Mouse (Mus musculus) embryonic facial prominence, embryonic 15.5 days (tissue): ENCODE data around the gene B3galt1. TPM values are rescaled to one million over a fixed set of nuclear protein-coding genes. Genes with fewer than 3 reads are reported as not detected.

Source experiments
- ATAC-seq: fragments of 200-750 bp; cut with Nextera tagmentation; 2 replicates; pipeline ENCODE4 v1.8.0; 2017; ENCODE audit warnings: low read depth, moderate TSS enrichment; ENCODE audit not compliant: insufficient number of reproducible peaks, low FRiP score, low TSS enrichment
- H3K27ac ChIP-seq: fragments of 300-500 bp; sonication (generic); replicated peaks from 2 replicates; pipeline ENCODE4 v1.5.1; 2015; ENCODE audit warnings: mild to moderate bottlenecking, inconsistent platforms
- H3K27me3 ChIP-seq: fragments of 300-500 bp; sonication (generic); 2 replicates; pipeline ENCODE4 v1.6.1; 2015; ENCODE audit warnings: inconsistent platforms
- H3K36me3 ChIP-seq: fragments of 300-500 bp; sonication (generic); 2 replicates; pipeline ENCODE4 v1.6.1; 2015; ENCODE audit warnings: mild to moderate bottlenecking, inconsistent platforms
- H3K4me1 ChIP-seq: fragments of 300-500 bp; sonication (generic); 2 replicates; pipeline ENCODE4 v1.6.1; 2015; ENCODE audit warnings: inconsistent platforms
- H3K4me2 ChIP-seq: fragments of 300-500 bp; sonication (generic); replicated peaks from 2 replicates; pipeline ENCODE4 v1.6.1; 2015; ENCODE audit warnings: mild to moderate bottlenecking, inconsistent platforms
- H3K4me3 ChIP-seq: fragments of 300-500 bp; sonication (generic); replicated peaks from 2 replicates; pipeline ENCODE4 v1.5.1; 2015; ENCODE audit warnings: mild to moderate bottlenecking, inconsistent platforms
- H3K9ac ChIP-seq: fragments of 300-500 bp; sonication (generic); 2 replicates; pipeline ENCODE4 v1.6.1; 2015; ENCODE audit warnings: inconsistent platforms
- H3K9me3 ChIP-seq: fragments of 300-500 bp; sonication (generic); replicated peaks from 2 replicates; pipeline ENCODE4 v1.6.1; 2016; ENCODE audit warnings: inconsistent platforms
- WGBS: fragments of 180-500 bp; shearing (Covaris S2); methylation state at CpG from one replicate; pipeline ENCODE4 v1.1.7; 2015; 5-methylcytosine and 5-hydroxymethylcytosine counted together
- polyA plus RNA-seq: library from polyadenylated mRNA; unstranded; fragments of >200 nt; fragmentation: Nextera tagmentation; extraction: Ambion mirVana; gene quantifications from 2 replicates; pipeline ENCODE4 v1.2.1, GENCODE M21; 2015

B3galt1 gene
- polyA plus RNA-seq, 1 experiment from 2014 or later = 4.8 TPM

DNA sequence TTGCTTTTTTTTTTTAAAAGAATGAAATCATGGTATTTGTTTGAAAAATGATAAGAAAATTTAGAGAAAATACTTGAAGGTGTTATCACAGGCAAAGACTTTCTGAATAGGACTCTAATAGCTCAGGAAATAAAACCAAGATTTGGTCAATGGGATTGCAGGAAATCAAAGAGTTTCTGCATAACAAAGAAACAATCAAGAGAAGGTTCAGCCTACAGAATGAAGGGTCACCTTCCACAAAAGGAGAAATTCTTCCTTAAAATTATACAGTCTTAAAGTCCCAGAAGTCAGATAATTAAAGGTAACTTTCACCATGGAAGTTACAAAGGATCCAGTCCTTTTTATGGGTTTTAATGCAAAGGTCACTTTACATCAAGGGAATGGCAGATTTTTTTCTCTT is 24.7 kb downstream of the B3galt1 start:
- no peaks in the 10 kb centered on the region for H3K9me3 ChIP-seq
- H3K36me3 ChIP-seq = no peaks in the 10 kb centered on the region
- H3K4me2 ChIP-seq = no peak overlapping the region
- no peaks in the 10 kb centered on the region for H3K4me1 ChIP-seq
- no peak for ATAC-seq
- no peak overlapping the region for H3K27ac ChIP-seq
- no peak overlapping the region for H3K9ac ChIP-seq
- H3K27me3 ChIP-seq = no peaks in the 10 kb centered on the region
- no peak overlapping the region for H3K4me3 ChIP-seq

DNA sequence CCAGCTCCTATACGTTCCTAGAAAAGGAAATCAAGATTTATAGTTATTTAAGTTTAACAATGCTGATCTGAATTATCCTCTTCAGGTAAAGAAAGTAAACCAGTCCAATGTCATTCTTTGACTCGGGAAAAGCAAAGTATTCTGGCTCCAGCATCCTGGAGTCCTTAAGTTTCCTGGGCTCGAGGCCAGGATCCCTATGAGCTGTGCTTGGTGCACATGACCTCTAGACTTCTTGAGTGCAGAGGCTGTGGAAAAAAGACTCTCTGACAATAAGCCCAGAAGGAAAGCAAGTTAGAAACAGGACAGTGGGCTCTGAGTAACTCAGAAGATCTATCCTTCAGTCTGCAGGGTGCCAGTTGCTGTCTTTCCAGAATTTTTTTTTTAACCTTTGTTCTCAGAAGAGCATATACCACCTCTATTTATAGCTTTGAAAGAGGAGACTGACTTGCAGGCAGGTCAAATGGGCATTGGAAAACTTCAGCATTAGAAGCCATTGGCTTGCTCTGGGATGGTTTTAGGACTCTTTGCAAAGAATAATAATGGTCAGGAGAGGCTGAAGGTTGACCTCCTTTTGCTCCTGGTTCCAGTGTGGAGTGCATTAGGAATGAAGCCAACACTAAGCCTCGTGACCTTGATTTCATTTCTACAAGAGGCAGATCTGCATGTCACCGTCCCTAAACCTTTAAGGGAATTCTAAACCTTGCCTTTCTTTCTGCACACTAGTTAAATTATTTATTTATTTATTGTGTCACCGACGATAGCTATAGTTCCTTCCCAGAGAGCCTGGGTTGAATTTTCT is 26.4 kb downstream of the B3galt1 start:
- Histone ChIP-seq H3K27ac (no peak overlapping the region), H3K4me2 (no peak overlapping the region), H3K9ac (no peak overlapping the region), H3K4me3 (no peak overlapping the region), H3K4me1 (no peaks in the 10 kb centered on the region), H3K36me3 (no peaks in the 10 kb centered on the region), H3K9me3 (no peaks in the 10 kb centered on the region), H3K27me3 (no peaks in the 10 kb centered on the region)
- ATAC-seq = no peak
- WGBS = 75% methylated on average over 7 of the region's 7 CpGs

DNA sequence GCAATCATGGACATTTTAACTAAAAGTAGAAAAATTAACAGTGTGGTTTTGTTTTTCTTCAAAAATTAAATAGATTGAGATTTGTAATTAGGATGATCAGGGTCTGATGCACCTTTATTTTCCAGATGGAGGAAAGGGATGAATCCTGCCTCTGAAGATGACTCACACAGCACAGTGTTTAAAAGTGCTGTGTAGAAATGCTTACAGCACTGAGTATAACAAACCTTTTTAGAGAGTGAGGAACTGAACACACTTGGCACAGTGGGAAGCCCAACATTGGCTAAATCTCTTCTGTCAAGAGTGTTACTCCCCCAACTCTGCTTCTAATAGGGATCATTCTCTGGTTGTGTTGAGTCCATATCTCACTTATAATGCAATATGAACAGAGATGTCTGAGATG is 57.2 kb downstream of the B3galt1 start:
- Histone ChIP-seq H3K4me3 (no peak overlapping the region), H3K9ac (no peak overlapping the region), H3K4me1 (no peaks in the 10 kb centered on the region), H3K27ac (no peak overlapping the region), H3K27me3 (no peaks in the 10 kb centered on the region), H3K36me3 (no peaks in the 10 kb centered on the region), H3K9me3 (no peaks in the 10 kb centered on the region), H3K4me2 (no peak overlapping the region)
- ATAC-seq = no peak

DNA sequence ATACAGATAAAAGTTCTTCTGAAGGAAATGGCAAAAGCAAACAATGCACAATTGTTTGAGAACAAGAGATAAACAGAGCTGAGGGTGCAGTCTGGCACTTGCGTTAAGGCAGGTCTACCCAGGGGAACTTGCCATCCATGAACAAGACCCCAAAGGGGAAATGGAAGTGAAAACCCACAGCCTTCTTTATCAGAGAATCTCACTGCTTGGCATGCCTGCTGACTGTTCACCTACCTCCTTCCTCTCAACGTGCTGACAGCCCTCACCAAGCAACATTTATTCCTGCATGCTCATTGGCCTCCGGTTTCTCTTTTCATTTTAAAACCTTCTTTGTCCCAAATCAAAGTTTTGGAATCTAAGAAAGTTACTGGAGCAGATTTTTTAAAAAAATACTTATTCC is 62.0 kb downstream of the B3galt1 start:
- no peak for ATAC-seq
- Histone ChIP-seq H3K4me3 (no peak overlapping the region), H3K9me3 (no peaks in the 10 kb centered on the region), H3K27ac (no peak overlapping the region), H3K36me3 (no peaks in the 10 kb centered on the region), H3K9ac (no peak overlapping the region), H3K27me3 (no peaks in the 10 kb centered on the region), H3K4me2 (no peak overlapping the region), H3K4me1 (no peaks in the 10 kb centered on the region)
- WGBS = 57% methylated on average over 3 of the region's 3 CpGs

DNA sequence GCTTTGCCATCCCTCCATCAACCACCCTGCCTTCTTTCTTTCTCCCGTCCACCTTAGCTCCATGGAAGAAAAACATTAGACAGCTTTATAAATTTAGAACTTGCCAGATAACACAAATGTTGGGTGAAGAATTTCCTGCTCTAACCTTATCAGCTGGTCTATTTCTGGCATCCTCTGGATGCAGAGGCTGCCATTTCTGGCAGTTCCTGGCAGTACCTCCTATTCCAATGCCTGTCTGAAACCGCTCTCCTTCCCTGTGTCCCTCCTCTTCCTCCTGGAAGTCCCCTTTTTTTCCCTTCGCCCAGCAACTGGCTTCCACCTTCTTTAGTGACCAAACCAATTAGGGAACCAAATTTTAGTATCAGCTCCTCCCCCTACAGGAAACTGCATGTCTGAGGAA is 62.6 kb downstream of the B3galt1 start:
- Histone ChIP-seq H3K4me2 (no peak overlapping the region), H3K36me3 (no peaks in the 10 kb centered on the region), H3K9me3 (no peaks in the 10 kb centered on the region), H3K27me3 (no peaks in the 10 kb centered on the region), H3K4me1 (no peaks in the 10 kb centered on the region), H3K27ac (no peak overlapping the region), H3K4me3 (no peak overlapping the region), H3K9ac (no peak overlapping the region)
- WGBS = 76% methylated on average over 3 of the region's 3 CpGs
- ATAC-seq = no peak

DNA sequence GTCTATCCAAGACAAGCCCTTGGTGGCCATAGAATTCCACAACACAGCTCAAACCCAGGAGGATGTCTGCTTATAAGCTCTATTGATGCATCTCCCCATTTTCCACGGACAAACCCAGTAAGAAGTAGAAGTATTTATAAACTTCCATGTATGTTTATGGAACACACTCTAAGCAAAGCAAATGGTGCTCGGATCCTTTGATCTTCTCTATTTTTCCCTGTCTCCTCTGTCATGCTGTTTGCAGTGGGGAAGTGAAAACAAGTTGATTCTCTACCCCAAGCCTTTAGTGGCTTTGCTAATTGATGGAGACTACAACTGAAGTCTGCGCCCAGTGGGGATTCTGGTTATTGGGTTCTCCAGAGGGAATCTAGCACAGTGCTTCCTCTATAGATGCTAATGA is 89.2 kb downstream of the B3galt1 start:
- H3K4me2 ChIP-seq = no peak overlapping the region
- H3K36me3 ChIP-seq = no peaks in the 10 kb centered on the region
- H3K9me3 ChIP-seq = no peaks in the 10 kb centered on the region
- 66% methylated on average over 3 of the region's 3 CpGs for WGBS
- H3K27ac ChIP-seq = no peak overlapping the region
- no peaks in the 10 kb centered on the region for H3K27me3 ChIP-seq
- no peak overlapping the region for H3K9ac ChIP-seq
- no peaks in the 10 kb centered on the region for H3K4me1 ChIP-seq
- ATAC-seq = no peak
- no peak overlapping the region for H3K4me3 ChIP-seq

DNA sequence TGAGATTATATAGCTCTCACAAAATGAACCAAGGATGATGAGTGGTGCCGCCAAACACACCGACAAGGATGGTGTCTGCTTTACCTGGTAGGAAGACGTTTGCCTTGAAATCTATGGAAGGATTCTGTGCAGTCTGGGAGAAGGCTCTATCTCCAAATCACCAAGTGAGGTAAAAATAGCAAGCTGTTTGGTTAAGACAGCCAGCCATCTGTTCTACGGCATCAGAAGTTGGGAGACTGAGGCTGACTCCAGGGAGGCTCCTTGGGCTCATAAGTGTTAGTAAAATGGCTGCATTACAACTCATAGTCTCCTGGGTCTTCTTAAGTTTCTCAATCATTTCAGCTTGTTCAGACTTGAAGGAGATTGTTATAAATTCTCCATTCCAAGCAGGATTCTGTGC is 91.7 kb downstream of the B3galt1 start:
- no peaks in the 10 kb centered on the region for H3K27me3 ChIP-seq
- H3K27ac ChIP-seq = no peak overlapping the region
- H3K4me3 ChIP-seq = no peak overlapping the region
- no peaks in the 10 kb centered on the region for H3K36me3 ChIP-seq
- H3K9me3 ChIP-seq = no peaks in the 10 kb centered on the region
- H3K9ac ChIP-seq = no peak overlapping the region
- no peak overlapping the region for H3K4me2 ChIP-seq
- 74% methylated on average over 4 of the region's 4 CpGs for WGBS
- no peak for ATAC-seq
- no peaks in the 10 kb centered on the region for H3K4me1 ChIP-seq

DNA sequence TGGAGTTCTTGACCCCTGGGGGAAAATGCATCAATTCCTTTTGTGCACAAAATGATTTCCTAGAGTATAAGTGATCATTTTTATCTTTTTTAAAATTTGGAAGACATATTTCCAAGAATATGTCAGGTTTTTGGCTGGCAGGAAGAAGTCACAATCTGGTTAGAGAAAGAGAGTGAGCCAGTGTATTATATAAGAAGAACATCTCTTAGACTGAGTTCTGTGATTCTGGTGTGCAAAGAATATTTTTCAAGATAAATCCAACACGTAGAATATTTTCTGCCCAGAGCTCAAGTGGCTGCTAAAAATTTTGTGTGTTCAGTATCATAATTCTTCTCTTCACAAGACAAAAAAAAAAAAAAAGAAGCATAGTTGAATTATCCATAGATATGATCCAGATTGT is 92.4 kb downstream of the B3galt1 start:
- no peaks in the 10 kb centered on the region for H3K27me3 ChIP-seq
- H3K9me3 ChIP-seq = no peaks in the 10 kb centered on the region
- H3K27ac ChIP-seq = no peak overlapping the region
- no peaks in the 10 kb centered on the region for H3K36me3 ChIP-seq
- WGBS = 76% methylated on average over 1 of the region's 1 CpGs
- no peak overlapping the region for H3K4me3 ChIP-seq
- no peak overlapping the region for H3K4me2 ChIP-seq
- no peak for ATAC-seq
- H3K9ac ChIP-seq = no peak overlapping the region
- no peaks in the 10 kb centered on the region for H3K4me1 ChIP-seq

DNA sequence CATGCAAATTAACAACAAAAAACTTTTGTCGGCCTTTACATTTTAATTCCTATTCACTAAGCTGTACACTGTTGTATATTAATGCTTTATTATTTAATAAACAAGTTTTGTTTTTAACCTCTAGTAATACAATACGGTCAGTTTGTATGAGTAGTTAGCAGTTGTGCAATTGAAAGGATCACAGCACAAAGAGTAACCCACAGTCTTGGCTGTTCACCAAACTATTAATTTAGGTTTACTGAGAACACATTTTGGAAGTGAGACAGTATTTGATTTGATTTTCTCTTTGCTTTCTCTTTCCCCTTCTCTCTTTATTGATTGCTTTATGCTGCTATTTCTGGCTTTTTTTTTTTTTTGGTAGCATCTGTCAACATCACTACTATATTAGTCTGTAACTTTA is 106.0 kb downstream of the B3galt1 start:
- H3K27ac ChIP-seq = no peak overlapping the region
- H3K9ac ChIP-seq = no peak overlapping the region
- no peak overlapping the region for H3K4me3 ChIP-seq
- no peaks in the 10 kb centered on the region for H3K27me3 ChIP-seq
- no peak for ATAC-seq
- no peaks in the 10 kb centered on the region for H3K36me3 ChIP-seq
- H3K9me3 ChIP-seq = no peaks in the 10 kb centered on the region
- no peaks in the 10 kb centered on the region for H3K4me1 ChIP-seq
- H3K4me2 ChIP-seq = no peak overlapping the region
- WGBS = 79% methylated on average over 2 of the region's 2 CpGs

DNA sequence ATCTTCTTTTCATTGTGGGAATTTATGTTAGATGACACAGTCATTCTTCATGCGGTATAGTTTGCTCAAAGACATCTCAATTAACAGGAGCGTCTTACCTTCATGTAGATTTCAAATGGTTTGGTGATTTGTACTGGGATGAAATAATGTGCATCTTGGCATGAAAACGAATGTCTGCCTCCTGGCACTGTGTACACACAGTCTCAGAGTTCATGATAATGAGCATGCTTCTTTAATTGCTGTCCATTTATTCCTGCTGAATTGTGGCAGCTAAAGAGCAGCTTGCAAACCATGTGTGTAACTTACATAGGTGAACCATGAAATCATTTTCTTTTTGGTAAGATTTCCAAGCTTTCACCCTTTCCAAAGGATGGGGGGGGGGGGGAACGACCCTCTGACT is 112.0 kb downstream of the B3galt1 start:
- H3K27me3 ChIP-seq = no peaks in the 10 kb centered on the region
- no peaks in the 10 kb centered on the region for H3K36me3 ChIP-seq
- 75% methylated on average over 4 of the region's 4 CpGs for WGBS
- no peak overlapping the region for H3K4me2 ChIP-seq
- no peaks in the 10 kb centered on the region for H3K9me3 ChIP-seq
- no peaks in the 10 kb centered on the region for H3K4me1 ChIP-seq
- no peak overlapping the region for H3K9ac ChIP-seq
- H3K4me3 ChIP-seq = no peak overlapping the region
- no peak overlapping the region for H3K27ac ChIP-seq
- ATAC-seq = no peak

DNA sequence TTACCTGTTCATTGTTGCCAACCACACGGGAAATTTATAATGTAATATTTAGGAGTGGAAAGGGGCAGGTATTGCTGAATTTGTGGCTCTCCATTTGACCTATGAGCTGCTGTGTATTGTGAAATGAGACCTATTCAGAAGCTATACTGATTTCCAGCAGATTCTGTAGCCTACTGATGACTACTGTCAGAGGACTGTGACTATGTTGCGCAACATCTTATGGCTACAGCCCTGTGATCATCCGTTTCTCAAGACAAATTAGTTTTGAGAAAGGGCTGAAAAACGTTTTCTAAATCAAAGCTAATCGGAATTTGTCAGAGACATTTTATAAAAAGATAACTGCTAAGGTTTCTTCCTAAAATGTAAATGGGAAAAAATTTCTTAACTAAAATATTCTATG is 158.6 kb downstream of the B3galt1 start:
- no peak for ATAC-seq
- H3K27ac ChIP-seq = no peak overlapping the region
- H3K4me2 ChIP-seq = no peak overlapping the region
- no peaks in the 10 kb centered on the region for H3K4me1 ChIP-seq
- 83% methylated on average over 5 of the region's 5 CpGs for WGBS
- H3K27me3 ChIP-seq = no peaks in the 10 kb centered on the region
- H3K4me3 ChIP-seq = no peak overlapping the region
- H3K36me3 ChIP-seq = no peaks in the 10 kb centered on the region
- no peaks in the 10 kb centered on the region for H3K9me3 ChIP-seq
- no peak overlapping the region for H3K9ac ChIP-seq

DNA sequence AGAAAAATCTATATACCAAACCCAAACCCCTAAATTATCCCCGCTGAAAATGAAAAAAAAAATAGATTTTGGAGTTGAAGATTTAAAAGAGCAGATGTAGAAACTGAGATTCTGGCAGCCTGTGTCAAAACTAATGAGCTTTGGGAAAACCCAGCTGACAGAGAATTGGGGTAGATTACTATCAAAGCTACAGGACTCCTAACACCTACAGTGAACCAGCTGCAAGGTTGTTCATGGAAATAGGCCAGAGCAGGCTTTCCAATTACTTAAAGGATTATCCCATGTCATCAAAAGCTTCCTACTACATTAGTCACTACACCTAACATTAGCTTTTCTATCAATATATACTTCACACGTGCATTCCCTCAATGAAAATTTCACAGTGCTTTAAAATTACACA is 165.1 kb downstream of the B3galt1 start:
- 66% methylated on average over 2 of the region's 2 CpGs for WGBS
- Histone ChIP-seq H3K4me1 (no peaks in the 10 kb centered on the region), H3K27ac (no peak overlapping the region), H3K9ac (no peak overlapping the region), H3K4me3 (no peak overlapping the region), H3K9me3 (no peaks in the 10 kb centered on the region), H3K27me3 (no peaks in the 10 kb centered on the region), H3K36me3 (no peaks in the 10 kb centered on the region), H3K4me2 (no peak overlapping the region)
- ATAC-seq = no peak
